Mouse (Mus musculus) erythroblast, embryonic 14.5 days (primary cell): ENCODE results near the gene Shroom1.

Experiments
- GATA1 ChIP-seq: IDR thresholded peaks from 2 replicates; pipeline ENCODE4 v1.6.1; 2012; ENCODE audit warnings: low read length, inconsistent platforms, mixed read lengths
- TAL1 ChIP-seq: IDR thresholded peaks from 3 replicates; pipeline ENCODE4 v1.6.1; 2012; ENCODE audit warnings: low read length, inconsistent platforms, mixed read lengths

DNA sequence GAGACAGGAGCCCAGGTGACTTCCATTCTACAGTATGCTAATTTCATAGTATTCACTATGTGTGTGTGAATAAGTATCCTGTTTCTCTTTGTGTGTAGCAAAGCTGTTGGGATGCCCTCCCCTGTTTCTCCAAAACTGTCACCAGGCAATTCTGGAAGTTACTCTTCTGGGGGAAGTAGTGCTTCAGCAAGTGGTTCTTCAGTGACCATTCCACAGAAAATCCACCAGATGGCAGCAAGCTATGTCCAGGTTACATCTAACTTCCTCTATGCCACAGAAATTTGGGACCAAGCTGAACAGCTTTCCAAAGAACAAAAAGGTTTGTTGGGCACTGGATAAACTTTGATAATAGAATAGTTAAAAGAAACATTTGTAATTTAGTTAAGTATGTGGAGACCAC lies 45.3 kb upstream of the Shroom1 start:
- TF ChIP-seq TAL1: no peak
- TF ChIP-seq GATA1: no peak
